Mouse (Mus musculus): ENCODE data around the gene Plekhg2. TPM values are rescaled to one million over a fixed set of nuclear protein-coding genes. Genes with fewer than 3 reads are reported as not detected.

Plekhg2 gene
- polyA plus RNA-seq, 1 experiment from 2014 or later = 75.5 TPM

GRCm38 (mm10) chr7:28381017-28381790, 8.8 kb upstream of the Plekhg2 start:
- DNase-seq (ENCODE audit: extremely low spot score, low spot score) = peak; percentile 42
- 4% methylated on average over 30 of the region's 30 CpGs for WGBS
- H3K27me3 ChIP-seq (ENCODE audit: poor library complexity, severe bottlenecking) = peaks cover 14% of the 10 kb centered on the region
- peaks cover 75% of the 10 kb centered on the region for H3K4me1 ChIP-seq
- no peaks in the 10 kb centered on the region for H3K9me3 ChIP-seq
- H3K36me3 ChIP-seq (replicated peaks) = peaks cover 24% of the 10 kb centered on the region
- peak overlapping the region; percentile 89 for H3K27ac ChIP-seq
- peak overlapping the region; percentile 45 for H3K4me3 ChIP-seq

- peaks cover 81% of the 10 kb centered on the region for H3K4me1 ChIP-seq
- peaks cover 14% of the 10 kb centered on the region for H3K27me3 ChIP-seq (ENCODE audit: poor library complexity, severe bottlenecking)
- no peaks in the 10 kb centered on the region for H3K9me3 ChIP-seq
- DNase-seq (ENCODE audit: extremely low spot score, low spot score) = no peak
- 57% methylated on average over 17 of the region's 17 CpGs for WGBS
- H3K36me3 ChIP-seq (replicated peaks) = peaks cover 16% of the 10 kb centered on the region
- H3K4me3 ChIP-seq = peak within 1 kb of the TSS; percentile 69
- peak within 1 kb of the TSS; percentile 90 for H3K27ac ChIP-seq
Observed at GRCm38 (mm10) chr7:28380237-28381016, 8.0 kb upstream of the Plekhg2 start, which contains the start of gene Zfp36. TSS of gene Zfp36 (minus strand) at chr7:28380253.

- Histone ChIP-seq H3K27me3 (ENCODE audit: poor library complexity, severe bottlenecking) (peaks cover 14% of the 10 kb centered on the region), H3K4me1 (peaks cover 91% of the 10 kb centered on the region), H3K36me3 (replicated peaks) (peaks cover 9% of the 10 kb centered on the region), H3K27ac (peak overlapping the region; percentile 90), H3K9me3 (no peaks in the 10 kb centered on the region), H3K4me3 (peak overlapping the region; percentile 69)
- peak; percentile 81 for DNase-seq (ENCODE audit: extremely low spot score, low spot score)
- WGBS = under 1% methylated on average over 53 of the region's 53 CpGs
Observed at GRCm38 (mm10) chr7:28378769-28379651, 6.6 kb upstream of the Plekhg2 start.

- no peak for DNase-seq (ENCODE audit: extremely low spot score, low spot score)
- Histone ChIP-seq H3K4me3 (peak overlapping the region; percentile 69), H3K9me3 (no peaks in the 10 kb centered on the region), H3K27me3 (ENCODE audit: poor library complexity, severe bottlenecking) (peaks cover 14% of the 10 kb centered on the region), H3K4me1 (peaks cover 92% of the 10 kb centered on the region), H3K36me3 (replicated peaks) (peaks cover 9% of the 10 kb centered on the region), H3K27ac (peak overlapping the region; percentile 90)
- WGBS = 53% methylated on average over 32 of the region's 32 CpGs
Observed at GRCm38 (mm10) chr7:28378066-28378690, 5.8 kb upstream of the Plekhg2 start.

GRCm38 (mm10) chr7:28377190-28378065, 5.0 kb upstream of the Plekhg2 start:
- peak overlapping the region; percentile 90; the same call in 1 of the 2 replicates for H3K27ac ChIP-seq
- H3K9me3 ChIP-seq = no peaks in the 10 kb centered on the region
- H3K36me3 ChIP-seq (replicated peaks) = peaks cover 9% of the 10 kb centered on the region
- peak overlapping the region; percentile 69 for H3K4me3 ChIP-seq
- H3K4me1 ChIP-seq = peaks cover 85% of the 10 kb centered on the region
- no peak for DNase-seq (ENCODE audit: extremely low spot score, low spot score)
- 78% methylated on average over 18 of the region's 18 CpGs for WGBS
- H3K27me3 ChIP-seq (ENCODE audit: poor library complexity, severe bottlenecking) = peaks cover 14% of the 10 kb centered on the region

- DNase-seq (ENCODE audit: extremely low spot score, low spot score) = peak; percentile 55
- H3K36me3 ChIP-seq (replicated peaks) = peaks cover 9% of the 10 kb centered on the region
- WGBS = 2% methylated on average over 30 of the region's 30 CpGs
- peaks cover 74% of the 10 kb centered on the region for H3K4me1 ChIP-seq
- peaks cover 14% of the 10 kb centered on the region for H3K27me3 ChIP-seq (ENCODE audit: poor library complexity, severe bottlenecking)
- no peaks in the 10 kb centered on the region for H3K9me3 ChIP-seq
- peak overlapping the region; percentile 69 for H3K4me3 ChIP-seq
- peak overlapping the region; percentile 90 for H3K27ac ChIP-seq
Observed at GRCm38 (mm10) chr7:28376011-28376771, 3.8 kb upstream of the Plekhg2 start.

- DNase-seq (ENCODE audit: extremely low spot score, low spot score) = peak; percentile 90
- WGBS = under 1% methylated on average over 36 of the region's 36 CpGs
- H3K27ac ChIP-seq = peak overlapping the region; percentile 90
- no peaks in the 10 kb centered on the region for H3K9me3 ChIP-seq
- H3K36me3 ChIP-seq (replicated peaks) = peaks cover 11% of the 10 kb centered on the region
- H3K4me3 ChIP-seq = peak overlapping the region; percentile 69
- H3K4me1 ChIP-seq = peaks cover 74% of the 10 kb centered on the region
- H3K27me3 ChIP-seq (ENCODE audit: poor library complexity, severe bottlenecking) = peaks cover 14% of the 10 kb centered on the region
Observed at GRCm38 (mm10) chr7:28375176-28375921, 3.0 kb upstream of the Plekhg2 start.

- H3K4me1 ChIP-seq = peaks cover 74% of the 10 kb centered on the region
- no peak for DNase-seq (ENCODE audit: extremely low spot score, low spot score)
- peak overlapping the region; percentile 90 for H3K27ac ChIP-seq
- H3K27me3 ChIP-seq (ENCODE audit: poor library complexity, severe bottlenecking) = peaks cover 14% of the 10 kb centered on the region
- WGBS = 89% methylated on average over 10 of the region's 10 CpGs
- H3K36me3 ChIP-seq (replicated peaks) = peaks cover 18% of the 10 kb centered on the region
- H3K4me3 ChIP-seq = peak overlapping the region; percentile 69
- H3K9me3 ChIP-seq = no peaks in the 10 kb centered on the region
Observed at GRCm38 (mm10) chr7:28374647-28375046, 2.2 kb upstream of the Plekhg2 start.

GRCm38 (mm10) chr7:28373891-28374495, 1.6 kb upstream of the Plekhg2 start:
- 0 out of 2 replicates have a peak overlapping the region, but pooled peaks have one; percentile 5 for H3K4me3 ChIP-seq
- peaks cover 74% of the 10 kb centered on the region for H3K4me1 ChIP-seq
- 80% methylated on average over 7 of the region's 7 CpGs for WGBS
- H3K27me3 ChIP-seq (ENCODE audit: poor library complexity, severe bottlenecking) = peaks cover 14% of the 10 kb centered on the region
- peaks cover 25% of the 10 kb centered on the region for H3K36me3 ChIP-seq (replicated peaks)
- H3K9me3 ChIP-seq = no peaks in the 10 kb centered on the region
- H3K27ac ChIP-seq = peak overlapping the region; percentile 90; the same call in 1 of the 2 replicates
- DNase-seq (ENCODE audit: extremely low spot score, low spot score) = no peak

GRCm38 (mm10) chr7:28373131-28373581, 757 bp upstream of the Plekhg2 start:
- Histone ChIP-seq H3K27me3 (ENCODE audit: poor library complexity, severe bottlenecking) (peaks cover 11% of the 10 kb centered on the region), H3K27ac (peak overlapping the region; percentile 98), H3K4me3 (peak overlapping the region; percentile 90), H3K36me3 (replicated peaks) (peaks cover 32% of the 10 kb centered on the region), H3K9me3 (no peaks in the 10 kb centered on the region), H3K4me1 (peaks cover 72% of the 10 kb centered on the region)
- peak; percentile 78 for DNase-seq (ENCODE audit: extremely low spot score, low spot score)
- WGBS = under 1% methylated on average over 9 of the region's 9 CpGs

Measured in forebrain, embryonic 10.5 days (tissue).